Mouse (Mus musculus): ENCODE measurements around the gene Mrtfb. TPM values are rescaled to one million over a fixed set of nuclear protein-coding genes. Genes with fewer than 3 reads are reported as not detected.
"Not testable (repeated sequence)": the region's sequence is repeated elsewhere in the genome, so short reads cannot be mapped to it uniquely, and the experiment has no call there.

Gene Mrtfb
- total RNA-seq, 2 experiments from 2014 or later = 62.9 to 63.5 TPM

DNA sequence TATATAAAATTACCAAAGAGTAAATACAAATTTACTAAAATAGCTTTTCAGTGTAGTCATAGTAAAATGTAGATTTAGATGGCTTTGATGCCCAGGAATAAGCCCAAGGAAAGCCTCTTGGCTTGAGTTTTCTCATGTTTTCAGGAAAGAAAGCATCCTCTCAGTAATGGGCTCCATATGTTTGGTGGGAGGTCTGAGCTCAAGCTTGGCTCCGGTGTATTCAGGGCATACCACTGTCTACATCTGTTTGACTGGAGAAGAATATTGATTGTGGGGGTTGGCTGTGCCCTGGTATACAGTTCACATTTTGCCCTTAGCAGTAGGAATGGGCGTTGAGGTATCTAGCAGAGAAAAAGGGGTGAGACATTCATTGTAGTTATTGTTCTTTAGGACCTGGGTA lies 13.1 kb downstream of the Mrtfb start:
- intact Hi-C loops (cut with DNase I) = no loop called here
- DNase-seq = no peak

DNA sequence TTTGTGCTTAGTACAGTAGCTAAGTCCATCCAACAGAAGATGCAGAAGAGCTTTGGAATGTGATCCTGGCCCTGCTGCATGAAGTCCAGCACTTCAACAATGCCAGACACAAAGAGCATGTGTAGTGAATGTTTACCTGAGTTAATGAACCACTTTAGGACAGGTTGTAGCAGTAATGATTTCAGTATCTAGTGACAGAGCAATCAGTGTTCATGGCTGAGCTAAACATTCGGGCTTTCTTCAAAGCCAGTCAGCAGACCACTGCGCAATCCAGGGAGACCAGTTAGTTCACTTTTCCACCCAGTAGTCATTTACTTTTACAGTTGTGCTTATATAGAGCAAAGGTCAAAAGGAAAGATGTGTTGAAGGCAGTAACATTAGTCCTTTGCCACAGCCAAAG lies 20.0 kb downstream of the Mrtfb start:
- no peak for DNase-seq
- intact Hi-C loops (cut with DNase I) = no loop called here

DNA sequence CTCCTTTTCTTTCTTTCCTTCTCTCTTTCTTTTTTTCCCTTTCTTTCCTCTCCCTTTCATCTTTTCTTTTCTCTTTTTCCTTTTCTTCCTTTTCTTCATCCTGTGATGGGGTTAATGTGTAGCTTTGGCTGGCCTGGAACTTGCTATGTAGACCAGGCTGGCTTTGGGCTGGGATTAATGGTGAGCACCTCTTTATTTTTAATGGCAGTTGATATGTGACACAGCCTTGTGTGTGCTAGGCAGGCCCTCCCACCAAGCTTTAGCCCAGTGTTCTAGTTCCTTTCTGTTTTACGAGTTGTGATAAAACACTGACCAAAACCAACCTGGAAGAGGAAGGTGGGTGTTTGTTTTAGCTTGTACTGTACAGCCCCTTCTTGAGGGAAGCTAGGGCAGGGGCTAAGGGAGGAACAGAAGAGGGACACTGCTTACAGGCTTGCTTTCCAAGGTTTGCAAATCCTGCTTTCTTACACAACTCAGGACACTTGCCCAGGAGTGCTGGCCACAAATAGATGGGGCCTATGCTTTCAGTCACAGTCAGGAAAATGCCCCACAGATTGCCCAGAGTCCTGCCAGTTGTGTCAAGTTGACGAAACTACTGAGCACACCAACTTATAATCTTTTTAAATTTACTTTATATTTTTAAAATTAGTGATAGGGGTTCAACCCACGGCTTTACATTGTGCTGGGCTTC lies 20.6 kb downstream of the Mrtfb start:
- no peak for DNase-seq
- intact Hi-C loops (cut with DNase I) = no loop called here

DNA sequence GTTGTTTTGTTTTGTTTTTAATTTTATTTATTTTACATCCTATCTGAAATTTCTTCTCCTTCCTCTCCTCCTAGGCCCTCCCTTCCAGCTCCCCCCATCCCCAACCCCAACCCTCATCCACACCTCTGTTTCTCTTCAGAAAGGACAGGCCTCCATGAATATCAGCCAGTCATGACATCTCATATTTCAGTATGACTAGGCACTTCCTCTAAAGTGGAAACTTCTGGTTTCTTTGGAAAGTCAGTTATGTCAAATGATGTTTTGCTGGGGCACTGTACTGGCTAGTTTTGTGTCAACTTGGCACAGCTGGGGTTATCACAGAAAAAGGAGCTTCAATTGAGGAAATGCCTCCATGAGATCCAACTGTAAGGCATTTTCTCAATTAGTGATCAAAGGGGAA lies 30.1 kb downstream of the Mrtfb start:
- intact Hi-C loops (cut with DNase I) = not testable (repeated sequence)

DNA sequence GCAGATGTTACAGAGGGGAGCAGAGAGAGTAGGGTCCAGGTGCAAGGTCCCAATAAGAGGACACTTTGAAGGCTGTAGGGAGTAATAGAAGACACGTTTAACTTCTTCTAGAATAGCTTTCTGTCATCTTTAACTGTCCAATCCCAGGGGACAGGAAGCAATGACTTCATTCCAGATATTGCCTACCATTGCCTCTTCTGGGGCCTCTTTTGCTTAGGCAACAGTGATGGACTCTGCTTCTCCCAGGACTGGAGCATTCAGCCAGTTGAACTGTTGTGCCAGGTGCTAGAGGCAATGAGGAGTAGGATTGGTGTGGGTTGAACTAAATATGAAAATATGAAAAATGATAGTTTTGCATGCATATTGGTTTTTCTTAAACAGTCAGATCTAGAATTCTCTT lies 41.6 kb downstream of the Mrtfb start:
- intact Hi-C loops (cut with DNase I) = no loop called here

More for the DNA sequence above, 30.1 kb downstream of the Mrtfb start:
- not testable (repeated sequence) for DNase-seq

DNA sequence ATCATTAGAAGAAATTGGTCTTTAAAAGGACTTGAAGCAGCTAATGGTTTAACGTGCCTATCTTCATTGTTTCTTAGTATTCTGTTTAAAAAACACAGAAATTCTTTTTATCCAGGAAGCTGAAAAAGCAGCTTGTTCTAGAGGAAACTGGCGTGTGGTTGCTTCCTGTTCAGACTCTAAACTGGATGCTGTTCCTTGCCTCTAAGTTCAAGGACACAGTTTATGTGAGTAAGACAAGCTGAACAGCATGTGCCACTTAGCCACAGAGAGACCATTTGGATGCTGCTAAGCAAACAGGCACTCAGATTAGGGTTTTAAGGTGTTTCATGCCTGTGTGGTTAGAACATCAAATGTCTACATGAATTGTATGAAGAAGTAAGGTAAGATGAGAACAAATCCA lies 42.7 kb downstream of the Mrtfb start:
- no peak for DNase-seq
- intact Hi-C loops (cut with DNase I) = no loop called here

More for the DNA sequence above, 41.6 kb downstream of the Mrtfb start:
- no peak for DNase-seq

DNA sequence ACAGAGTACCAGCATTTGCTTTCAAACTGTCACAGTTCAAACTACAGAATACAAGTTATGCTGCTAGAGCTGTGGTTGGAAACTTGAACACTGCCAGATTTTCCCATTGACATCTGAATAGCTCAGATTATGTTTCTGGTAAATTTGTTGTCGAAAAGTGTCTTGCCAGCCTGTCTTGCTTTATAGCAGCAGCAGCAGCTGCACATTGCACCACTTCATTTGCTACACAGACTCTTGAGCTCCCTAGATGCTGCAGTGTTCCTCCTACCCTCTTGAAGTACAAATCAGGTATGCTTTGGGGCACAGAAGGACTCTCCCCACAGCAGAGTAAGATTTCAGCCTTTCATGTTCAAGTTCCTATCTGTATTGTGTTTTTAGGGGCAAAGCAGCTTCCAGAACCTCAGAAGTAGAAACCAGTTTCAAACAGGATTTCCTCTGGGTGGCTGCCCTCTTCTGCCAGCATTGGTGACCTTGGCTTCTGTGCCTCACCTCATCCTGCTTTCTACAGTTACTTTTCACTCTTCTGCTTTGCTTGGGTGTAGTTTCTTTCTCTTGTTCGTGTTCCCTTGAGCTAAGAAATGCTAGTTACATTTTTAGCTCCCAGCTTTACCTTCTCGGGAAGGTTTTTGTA lies 49.9 kb downstream of the Mrtfb start:
- no peak for DNase-seq
- intact Hi-C loops (cut with DNase I) = no loop called here

DNA sequence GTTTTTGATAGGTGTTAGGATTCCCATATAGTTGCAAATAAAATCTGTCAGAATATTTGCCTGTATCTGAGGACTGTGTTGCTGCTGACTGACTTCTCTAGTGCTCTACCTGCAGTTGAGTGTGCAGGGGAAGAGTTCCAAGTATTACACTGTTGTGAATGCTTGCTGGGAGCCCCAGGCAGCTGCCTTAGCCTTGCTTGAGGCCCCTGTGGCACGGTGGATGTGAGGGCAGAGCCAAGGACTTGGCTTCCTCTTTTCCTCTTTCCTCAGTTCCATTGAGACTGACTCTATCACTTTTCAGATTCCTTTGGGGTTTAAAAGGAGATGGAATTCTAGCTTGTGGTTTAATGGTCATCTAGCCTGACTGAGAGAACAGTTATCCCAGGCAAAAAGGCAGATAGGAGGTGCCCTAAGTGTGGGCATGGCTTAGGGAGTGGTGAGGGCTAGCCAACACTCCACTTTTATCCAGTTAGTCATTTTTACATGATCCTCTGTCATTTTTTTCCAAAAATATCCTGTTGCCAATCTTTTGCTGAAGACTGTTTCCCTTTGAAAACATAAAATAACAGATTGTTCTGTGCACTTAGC lies 53.9 kb downstream of the Mrtfb start:
- no peak for DNase-seq
- intact Hi-C loops (cut with DNase I) = no loop called here

DNA sequence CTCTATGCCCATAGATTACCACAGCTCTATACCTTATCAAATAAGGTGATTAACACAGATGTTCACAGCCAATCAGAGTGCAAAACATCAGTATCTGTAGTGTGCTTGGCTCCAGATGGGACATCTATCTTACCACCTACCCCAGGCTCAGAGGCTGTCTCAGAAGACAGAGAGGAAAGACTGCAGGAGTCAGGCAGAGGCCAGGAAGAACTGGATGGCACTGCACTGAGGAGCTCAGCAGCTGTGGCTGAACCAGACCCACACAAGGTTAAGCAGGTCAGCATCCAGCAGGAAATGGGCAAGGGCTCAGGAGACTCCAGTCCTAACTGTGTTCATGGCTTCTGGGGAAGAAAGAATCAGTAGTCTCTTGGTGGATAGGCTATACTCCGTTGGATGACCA lies 55.1 kb downstream of the Mrtfb start:
- DNase-seq = no peak
- intact Hi-C loops (cut with DNase I) = no loop called here

DNA sequence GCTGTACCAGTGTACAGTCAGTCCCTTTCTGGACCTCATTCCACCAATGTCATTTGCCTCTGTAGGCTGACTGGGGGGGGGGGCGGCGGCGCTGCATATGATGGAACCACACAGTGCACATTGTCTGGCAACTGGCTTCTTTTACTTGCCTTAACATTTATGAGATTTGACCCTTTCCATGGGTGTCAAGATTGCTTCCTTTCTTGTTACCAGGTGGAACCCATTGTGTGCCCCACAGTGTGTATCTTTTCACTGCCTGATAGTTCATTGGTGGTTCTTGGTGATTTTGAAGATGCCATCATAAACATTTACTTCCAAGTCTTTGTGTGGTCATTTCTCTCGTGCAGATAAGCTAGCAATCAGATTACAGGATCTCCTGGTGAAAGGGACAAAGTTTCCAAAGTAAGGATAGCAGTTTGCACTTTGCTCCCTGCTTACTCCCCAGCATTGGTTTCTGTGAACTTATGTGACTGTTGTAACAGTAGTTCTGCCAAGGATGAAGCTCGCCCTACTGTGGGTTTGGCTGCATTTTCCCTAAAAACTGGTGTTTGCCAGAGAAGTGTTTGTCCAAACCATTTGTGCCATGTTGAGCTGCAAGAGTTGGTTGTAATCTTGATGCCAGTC lies 56.9 kb downstream of the Mrtfb start:
- intact Hi-C loops (cut with DNase I) = no loop called here
- DNase-seq = no peak

DNA sequence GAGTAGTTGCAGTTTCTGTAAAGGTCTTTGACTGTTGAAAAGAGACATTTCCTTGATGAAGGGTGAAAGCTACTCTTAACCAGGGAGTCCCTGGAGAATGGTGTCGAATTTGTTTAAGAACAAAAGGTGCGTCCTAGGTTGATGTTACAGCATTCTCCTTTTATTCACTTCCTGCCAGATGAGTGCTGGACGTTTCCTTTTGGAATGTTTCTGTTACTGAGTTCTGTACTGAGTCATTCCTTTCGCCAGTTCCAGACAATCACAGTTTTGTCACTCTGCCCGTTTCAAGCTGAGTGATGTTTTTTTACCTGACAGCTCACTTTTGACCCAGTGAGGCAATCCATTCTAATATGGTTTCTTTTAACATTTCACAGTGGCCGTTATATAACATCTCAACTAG lies 67.5 kb downstream of the Mrtfb start:
- DNase-seq = no peak
- intact Hi-C loops (cut with DNase I) = no loop called here

DNA sequence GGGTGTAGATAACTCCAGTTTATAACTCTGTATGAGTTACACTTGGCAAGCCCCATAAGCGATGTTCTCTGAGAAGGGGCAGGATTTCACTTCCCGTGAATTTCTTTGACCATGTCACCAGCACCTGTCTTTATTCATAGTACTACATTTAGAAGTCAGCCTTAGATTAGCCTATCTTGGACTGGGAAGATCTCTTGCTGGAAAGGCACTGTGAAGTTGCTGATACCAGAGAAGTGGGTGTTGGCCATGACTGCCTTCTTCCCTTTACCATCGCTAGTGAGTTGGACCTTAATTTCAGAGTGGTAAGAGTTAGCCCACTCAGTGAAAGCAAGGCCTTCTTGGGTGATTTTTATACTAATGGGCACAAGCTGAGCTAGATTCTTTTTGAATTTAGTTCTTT lies 70.3 kb downstream of the Mrtfb start:
- no peak for DNase-seq
- intact Hi-C loops (cut with DNase I) = no loop called here

DNA sequence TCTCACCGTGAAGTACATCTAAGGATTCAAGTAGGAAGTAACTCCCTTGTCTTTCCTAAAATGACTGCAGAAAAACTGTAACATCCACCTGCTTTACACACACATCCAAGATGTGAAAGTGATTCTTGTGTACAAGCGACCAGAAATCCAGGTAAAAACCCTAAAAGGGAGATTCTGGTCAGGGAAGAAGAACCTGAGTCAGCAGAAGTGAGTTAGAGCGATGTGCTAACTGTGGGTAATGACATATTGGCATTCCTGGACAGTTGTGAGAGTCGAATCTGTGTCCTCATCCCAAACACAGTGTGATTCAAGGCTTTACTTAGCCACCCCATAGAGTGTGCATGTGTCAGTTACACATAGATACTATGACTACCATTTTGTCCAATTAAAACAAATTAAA lies 72.4 kb downstream of the Mrtfb start:
- intact Hi-C loops (cut with DNase I) = no loop called here
- DNase-seq = no peak

DNA sequence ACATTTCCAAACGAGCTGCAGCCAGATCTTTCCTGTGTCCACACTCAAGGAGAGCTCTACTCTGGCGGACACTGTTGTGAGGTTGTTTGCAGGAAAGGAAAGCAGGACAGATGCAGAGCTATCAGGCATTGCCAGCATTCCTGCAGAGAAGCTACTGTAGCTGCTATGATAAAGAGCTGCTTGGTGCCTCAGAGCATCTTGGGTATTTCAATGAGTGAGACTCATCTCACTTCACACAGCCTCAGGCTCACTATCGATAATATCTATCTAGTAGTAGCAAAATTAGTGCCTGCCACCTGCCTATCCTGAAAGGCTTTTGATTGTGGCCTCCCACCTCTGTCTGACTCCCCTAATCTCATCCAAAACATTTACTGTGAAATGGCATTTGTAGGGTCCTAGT lies 73.4 kb downstream of the Mrtfb start:
- no peak for DNase-seq
- intact Hi-C loops (cut with DNase I) = no loop called here

DNA sequence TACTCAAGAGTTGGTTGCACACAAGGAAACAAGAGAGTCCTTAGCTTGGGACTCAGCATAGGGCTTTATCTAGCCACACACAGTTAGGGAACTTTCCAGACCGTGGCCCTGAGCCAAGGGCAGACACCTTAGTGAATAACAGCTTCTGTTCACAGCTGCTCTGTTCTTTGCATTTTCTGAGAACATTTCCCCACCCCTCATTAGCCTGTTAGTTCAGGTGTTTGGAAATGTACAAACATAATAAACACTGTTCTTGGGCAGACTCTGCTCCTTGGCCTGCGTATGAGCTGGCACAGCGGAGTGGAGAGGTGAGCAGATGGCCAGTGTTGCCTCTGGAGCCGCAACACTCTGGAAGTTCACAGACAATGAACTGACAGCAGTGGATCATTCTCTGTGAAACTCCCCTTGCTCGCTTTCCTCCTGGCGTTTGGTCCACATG lies 74.0 kb downstream of the Mrtfb start:
- peak; percentile 18 for DNase-seq
- intact Hi-C loops (cut with DNase I) = no loop called here

DNA sequence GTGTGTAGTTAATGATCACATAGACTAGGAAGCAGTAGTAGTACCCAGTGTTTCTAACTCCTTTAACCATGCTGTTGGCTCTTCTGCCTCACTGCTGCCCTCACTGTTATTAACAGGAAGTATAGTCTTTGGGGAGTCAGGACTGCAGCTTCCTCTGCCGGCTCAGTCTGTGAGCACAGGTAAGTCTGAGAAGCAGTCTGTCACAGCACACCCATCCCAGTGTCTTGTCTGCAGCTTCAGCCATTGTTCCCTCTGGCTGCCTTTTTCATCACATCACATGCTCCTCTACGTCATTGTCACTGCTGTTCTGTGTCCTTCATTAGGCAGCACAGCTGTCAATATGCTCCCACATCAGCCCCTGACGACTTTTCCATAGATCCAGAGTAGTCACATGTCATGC lies 75.6 kb downstream of the Mrtfb start:
- intact Hi-C loops (cut with DNase I) = no loop called here
- no peak for DNase-seq

DNA sequence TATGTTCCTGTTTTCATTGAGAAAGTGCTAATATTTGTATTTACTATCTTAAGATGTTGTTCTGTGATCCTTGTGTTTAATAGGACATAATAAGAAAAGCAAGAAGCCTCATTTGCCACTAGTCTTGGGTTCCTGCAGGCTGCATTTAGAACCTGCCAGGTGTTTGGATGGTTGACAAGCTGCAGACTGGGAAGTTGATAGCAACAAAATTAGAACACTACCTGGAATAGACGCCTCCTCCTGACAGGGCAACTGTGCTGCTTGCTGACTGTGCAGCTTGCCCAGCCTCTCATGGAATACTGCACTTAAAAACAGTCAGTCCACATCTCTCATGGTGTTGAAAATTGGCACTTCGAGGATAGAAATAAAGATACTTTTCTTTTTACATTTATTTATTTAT lies 76.3 kb downstream of the Mrtfb start:
- intact Hi-C loops (cut with DNase I) = no loop called here
- DNase-seq = no peak

DNA sequence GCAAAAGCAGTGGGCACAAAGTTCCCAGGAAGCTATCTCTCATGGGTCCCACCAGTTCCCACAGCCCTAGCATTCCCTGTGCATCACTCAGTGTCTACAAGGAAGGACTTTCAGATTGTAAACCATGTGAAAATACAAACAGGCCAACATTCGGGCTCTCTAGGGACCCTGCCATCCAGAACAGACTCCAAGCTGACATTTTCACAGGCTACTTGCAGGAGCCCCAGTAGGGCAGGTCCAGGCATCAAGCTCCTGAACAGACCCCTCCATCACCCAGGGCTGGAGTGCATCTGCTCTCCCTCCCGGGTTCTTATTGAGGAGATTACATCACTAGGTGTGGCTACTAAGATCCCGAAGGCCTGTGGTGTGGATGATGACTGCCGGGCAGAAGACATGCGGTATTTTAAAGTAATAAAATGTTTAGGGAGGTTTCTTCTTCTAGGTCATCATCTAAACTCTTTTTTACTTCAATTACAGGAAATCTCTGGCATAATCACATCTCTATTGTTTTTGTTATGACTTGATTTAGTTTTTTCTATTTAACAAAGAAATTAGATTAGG lies 77.6 kb downstream of the Mrtfb start:
- no peak for DNase-seq
- intact Hi-C loops (cut with DNase I) = no loop called here

DNA sequence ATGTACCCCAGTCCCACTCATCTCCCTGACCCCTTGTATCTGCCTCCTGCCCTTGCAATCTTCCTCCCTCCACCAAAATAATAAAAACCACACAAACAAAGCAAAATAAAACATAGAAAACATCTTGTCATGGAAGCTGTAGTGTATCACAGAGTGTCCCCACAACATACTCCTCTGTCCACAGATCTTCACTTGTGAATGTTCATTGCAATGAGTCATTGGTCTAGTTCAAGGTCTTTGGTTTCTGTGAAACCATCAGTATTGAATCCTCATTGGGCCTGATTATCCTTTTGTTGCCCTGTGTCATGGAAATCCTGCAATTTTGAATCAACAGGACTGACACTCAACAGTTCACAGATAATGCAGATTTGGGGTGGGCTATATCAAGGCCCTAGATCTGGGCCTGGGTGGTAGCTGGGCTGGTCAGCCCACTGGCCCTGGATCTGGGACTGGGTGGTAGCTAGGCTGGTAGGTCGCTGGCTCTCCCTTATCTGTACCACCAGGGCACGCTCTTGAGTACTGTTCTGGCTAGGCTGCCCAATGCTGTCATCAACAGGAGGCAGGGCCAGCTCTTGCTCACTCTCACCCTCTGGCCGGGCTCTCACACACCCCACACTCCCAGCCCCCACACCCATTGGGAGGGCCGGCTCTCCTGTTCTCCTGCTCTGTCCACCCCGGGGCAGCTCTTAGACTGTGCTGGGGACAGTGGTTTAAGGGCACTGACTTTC lies 80.4 kb downstream of the Mrtfb start:
- intact Hi-C loops (cut with DNase I) = no loop called here
- no peak for DNase-seq

DNA sequence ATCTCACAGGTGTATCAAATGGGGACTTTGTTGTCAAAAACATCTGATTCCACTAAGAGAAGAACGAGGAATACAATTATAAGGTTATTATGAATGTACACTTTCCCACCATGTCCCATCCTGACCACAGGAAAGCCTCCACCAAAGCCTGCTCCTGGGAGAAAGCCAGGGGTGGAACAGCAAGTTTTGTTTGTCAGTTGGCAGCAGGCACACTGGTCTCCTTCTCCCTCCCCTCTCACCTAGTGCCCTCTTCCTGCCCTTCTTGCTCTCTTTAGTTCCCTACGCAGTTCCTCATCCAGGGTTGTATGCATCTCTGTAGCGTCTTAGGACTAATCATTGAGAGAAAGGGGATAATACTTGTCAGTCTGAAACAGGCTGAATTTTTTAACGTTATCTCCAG lies 81.8 kb downstream of the Mrtfb start:
- intact Hi-C loops (cut with DNase I) = no loop called here
- no peak for DNase-seq

DNA sequence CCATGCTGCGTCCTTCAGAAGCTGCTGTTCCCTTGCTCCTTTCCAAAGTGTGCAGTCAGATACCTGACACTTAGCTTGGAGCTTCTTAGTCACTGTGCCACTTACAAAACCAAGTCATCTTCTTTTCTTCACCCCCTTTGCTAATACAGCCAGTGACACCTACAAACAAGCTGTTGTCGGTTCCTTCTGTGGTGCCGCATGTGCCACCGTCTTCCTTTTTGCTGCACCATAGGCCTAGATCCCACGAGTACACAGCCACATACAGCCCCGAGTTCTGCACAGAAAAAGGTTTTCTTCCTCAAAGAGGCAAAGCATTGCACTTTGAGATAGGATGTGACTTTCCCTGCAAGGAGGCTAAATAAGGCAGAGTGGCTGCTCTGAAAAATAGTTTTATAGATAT lies 83.2 kb downstream of the Mrtfb start:
- DNase-seq = no peak
- intact Hi-C loops (cut with DNase I) = no loop called here

Data from left cerebral cortex, postnatal 4 days (tissue).